Mouse (Mus musculus) hindbrain, postnatal 0 days (tissue): Measurements from ENCODE around the gene 1810049J17Rik. TPM values are rescaled to one million over a fixed set of nuclear protein-coding genes. Genes with fewer than 3 reads are reported as not detected.

Experiments used
- ATAC-seq: fragments of 200-750 bp; cut with Nextera tagmentation; 2 replicates; pipeline ENCODE4 v1.8.0; 2017; ENCODE audit warnings: mild to moderate bottlenecking, moderate TSS enrichment, moderate library complexity
- DNase-seq: peaks from one replicate; pipeline ENCODE4 v3.0.0-alpha.2; 2015; ENCODE audit warnings: low spot score
- H3K27ac ChIP-seq: fragments of 300-500 bp; sonication (generic); 2 replicates; pipeline ENCODE4 v1.5.1; 2014; ENCODE audit warnings: mild to moderate bottlenecking
- H3K27me3 ChIP-seq: fragments of 300-500 bp; sonication (generic); 2 replicates; pipeline ENCODE4 v1.6.1; 2014; ENCODE audit warnings: low read length, mixed read lengths; ENCODE audit not compliant: insufficient read depth
- H3K36me3 ChIP-seq: fragments of 300-500 bp; sonication (generic); 2 replicates; pipeline ENCODE4 v1.6.1; 2014; ENCODE audit warnings: low read length, mixed read lengths; ENCODE audit not compliant: insufficient read depth
- H3K4me1 ChIP-seq: fragments of 300-500 bp; sonication (generic); 2 replicates; pipeline ENCODE4 v1.6.1; 2014; ENCODE audit warnings: antibody characterized with exemption, low read length, mixed read lengths; ENCODE audit not compliant: insufficient read depth
- H3K4me2 ChIP-seq: fragments of 300-500 bp; sonication (generic); 2 replicates; pipeline ENCODE4 v1.6.1; 2014; ENCODE audit warnings: low read depth, mild to moderate bottlenecking, low read length, moderate library complexity, mixed read lengths
- H3K4me3 ChIP-seq: fragments of 300-500 bp; sonication (generic); 2 replicates; pipeline ENCODE4 v1.5.1; 2014; ENCODE audit warnings: low read length
- H3K9ac ChIP-seq: fragments of 300-500 bp; sonication (generic); replicated peaks from 2 replicates; pipeline ENCODE4 v1.6.1; 2014; ENCODE audit warnings: mild to moderate bottlenecking, low read length, moderate library complexity, mixed read lengths
- H3K9me3 ChIP-seq: fragments of 300-500 bp; sonication (generic); 2 replicates; pipeline ENCODE4 v1.6.1; 2016; ENCODE audit warnings: low read length, mixed read lengths
- CTCF ChIP-seq: IDR thresholded peaks from 2 replicates; pipeline ENCODE4 v1.5.1; 2016; ENCODE audit warnings: antibody characterized with exemption, control low read depth, low read depth
- WGBS: fragments of 180-500 bp; shearing (Covaris S2); extraction: QIAGEN DNeasy Blood & Tissue Kit; methylation state at CpG from one replicate; pipeline ENCODE4 v1.1.7; 2014; 5-methylcytosine and 5-hydroxymethylcytosine counted together
- polyA plus RNA-seq: library from polyadenylated mRNA; unstranded; fragments of >200 nt; fragmentation: Nextera tagmentation; extraction: Ambion mirVana; gene quantifications from 2 replicates; pipeline ENCODE4 v1.2.1, GENCODE M21; 2015
- total RNA-seq: library from RNA; depleted of rRNA; stranded (reverse); fragments of >200 nt; gene quantifications from 2 replicates; pipeline ENCODE4 v1.2.3, GENCODE M21; 2014

Gene 1810049J17Rik
- total and polyA plus RNA-seq, 2 experiments from 2014 or later, result 1.8 TPM; not detected in 1

DNA sequence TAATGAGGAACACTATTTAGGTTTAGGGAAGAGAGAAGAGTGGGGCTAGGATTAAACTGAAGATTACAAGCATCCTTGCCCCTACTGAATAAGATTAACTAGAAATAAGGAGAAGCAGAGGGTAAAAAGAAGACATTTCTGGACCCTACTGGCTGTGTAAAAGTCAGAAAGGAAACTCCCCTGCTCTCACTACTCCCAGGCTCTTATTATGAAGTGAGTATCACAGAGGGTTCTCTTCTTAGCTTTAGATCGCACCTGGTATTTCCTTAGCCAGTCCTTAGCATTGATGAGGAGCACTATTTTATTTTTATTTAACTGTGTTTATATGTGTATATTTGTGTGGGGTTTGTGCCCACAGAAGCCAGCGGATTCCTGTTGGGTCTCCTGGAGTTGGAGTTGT is 25.5 kb downstream of the 1810049J17Rik start:
- no peak for TF ChIP-seq CTCF
- WGBS, result 74% methylated on average over 2 of the region's 2 CpGs
- H3K9me3 ChIP-seq, result no peaks in the 10 kb centered on the region

DNA sequence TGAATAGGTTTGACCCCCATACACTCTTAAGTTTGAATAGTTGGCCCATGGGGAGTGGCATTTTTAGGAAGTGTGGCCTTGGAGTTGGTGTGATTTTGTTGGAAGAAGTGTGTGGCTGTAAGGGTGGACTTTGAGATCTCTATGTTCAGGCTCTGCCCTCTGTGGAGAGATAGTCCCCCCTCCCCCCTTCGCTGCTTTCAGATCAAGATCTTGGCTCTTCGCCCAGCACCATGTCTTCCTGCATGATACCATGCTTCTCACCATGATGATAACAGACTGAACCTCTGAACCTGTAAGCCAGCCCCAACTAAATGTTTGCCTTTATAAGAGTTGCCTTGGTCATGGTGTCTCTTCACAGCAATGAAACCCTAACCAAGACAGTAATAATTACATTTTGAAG is 29.9 kb downstream of the 1810049J17Rik start:
- TF ChIP-seq CTCF, result no peak
- 95% methylated on average over 2 of the region's 2 CpGs for WGBS

More for the DNA sequence above, 25.5 kb downstream of the 1810049J17Rik start:
- H3K9ac ChIP-seq, result no peak overlapping the region
- no peaks in the 10 kb centered on the region for H3K36me3 ChIP-seq
- no peak overlapping the region for H3K4me2 ChIP-seq
- no peaks in the 10 kb centered on the region for H3K4me1 ChIP-seq
- ATAC-seq, result no peak
- DNase-seq, result no peak
- no peak overlapping the region for H3K27ac ChIP-seq
- no peak overlapping the region for H3K4me3 ChIP-seq
- H3K27me3 ChIP-seq, result no peaks in the 10 kb centered on the region

DNA sequence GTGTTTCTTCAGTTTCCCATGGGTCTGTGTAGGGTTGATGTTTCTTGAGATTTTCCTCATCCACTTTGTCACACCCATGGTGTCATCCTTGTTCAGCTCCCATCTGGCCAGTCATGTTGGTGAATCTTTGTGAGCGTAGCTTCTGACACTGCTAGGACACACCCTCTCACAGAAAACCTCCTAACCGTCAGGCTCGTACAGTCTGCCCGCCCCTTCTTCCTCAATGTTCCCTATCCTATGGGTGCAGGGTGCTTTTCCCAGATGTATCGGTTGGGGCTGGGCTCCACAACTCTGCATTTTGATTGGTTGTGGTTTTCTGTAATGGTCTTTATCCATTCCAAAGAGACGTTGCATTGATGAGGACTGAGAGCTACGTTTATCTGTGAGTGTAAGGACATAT is 31.4 kb downstream of the 1810049J17Rik start:
- Histone ChIP-seq H3K27ac (no peak overlapping the region), H3K4me2 (no peak overlapping the region), H3K36me3 (no peaks in the 10 kb centered on the region), H3K4me3 (no peak overlapping the region), H3K9ac (no peak overlapping the region), H3K9me3 (no peaks in the 10 kb centered on the region), H3K4me1 (no peaks in the 10 kb centered on the region), H3K27me3 (no peaks in the 10 kb centered on the region)
- WGBS, result 89% methylated on average over 7 of the region's 7 CpGs
- TF ChIP-seq CTCF, result no peak
- no peak for DNase-seq
- no peak for ATAC-seq

More for the DNA sequence above, 29.9 kb downstream of the 1810049J17Rik start:
- no peak overlapping the region for H3K4me3 ChIP-seq
- no peak overlapping the region for H3K4me2 ChIP-seq
- H3K9me3 ChIP-seq, result no peaks in the 10 kb centered on the region
- no peak for ATAC-seq
- no peak overlapping the region for H3K9ac ChIP-seq
- H3K4me1 ChIP-seq, result no peaks in the 10 kb centered on the region
- no peaks in the 10 kb centered on the region for H3K27me3 ChIP-seq
- no peaks in the 10 kb centered on the region for H3K36me3 ChIP-seq
- H3K27ac ChIP-seq, result no peak overlapping the region
- DNase-seq, result no peak

DNA sequence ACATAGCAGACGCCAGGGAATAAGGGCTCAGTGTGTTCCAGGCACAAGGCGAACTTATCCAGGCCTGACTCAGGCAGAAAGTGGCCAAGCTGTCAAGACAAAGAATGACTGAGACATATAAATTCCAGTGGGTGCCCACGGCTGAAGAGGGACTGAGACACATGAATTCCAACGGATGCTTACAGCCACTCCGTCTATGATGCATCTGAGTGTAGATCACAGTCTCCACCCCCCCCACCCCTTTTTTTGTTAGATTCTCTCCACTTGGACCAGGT is 36.2 kb downstream of the 1810049J17Rik start:
- Histone ChIP-seq H3K27ac (peak overlapping the region; percentile 7; the same call in 1 of the 2 replicates), H3K27me3 (no peaks in the 10 kb centered on the region), H3K9me3 (no peaks in the 10 kb centered on the region), H3K36me3 (no peaks in the 10 kb centered on the region), H3K4me1 (no peaks in the 10 kb centered on the region), H3K9ac (no peak overlapping the region), H3K4me2 (no peak overlapping the region), H3K4me3 (no peak overlapping the region)
- TF ChIP-seq CTCF, result no peak
- 78% methylated on average over 5 of the region's 5 CpGs for WGBS
- ATAC-seq, result no peak
- no peak for DNase-seq

DNA sequence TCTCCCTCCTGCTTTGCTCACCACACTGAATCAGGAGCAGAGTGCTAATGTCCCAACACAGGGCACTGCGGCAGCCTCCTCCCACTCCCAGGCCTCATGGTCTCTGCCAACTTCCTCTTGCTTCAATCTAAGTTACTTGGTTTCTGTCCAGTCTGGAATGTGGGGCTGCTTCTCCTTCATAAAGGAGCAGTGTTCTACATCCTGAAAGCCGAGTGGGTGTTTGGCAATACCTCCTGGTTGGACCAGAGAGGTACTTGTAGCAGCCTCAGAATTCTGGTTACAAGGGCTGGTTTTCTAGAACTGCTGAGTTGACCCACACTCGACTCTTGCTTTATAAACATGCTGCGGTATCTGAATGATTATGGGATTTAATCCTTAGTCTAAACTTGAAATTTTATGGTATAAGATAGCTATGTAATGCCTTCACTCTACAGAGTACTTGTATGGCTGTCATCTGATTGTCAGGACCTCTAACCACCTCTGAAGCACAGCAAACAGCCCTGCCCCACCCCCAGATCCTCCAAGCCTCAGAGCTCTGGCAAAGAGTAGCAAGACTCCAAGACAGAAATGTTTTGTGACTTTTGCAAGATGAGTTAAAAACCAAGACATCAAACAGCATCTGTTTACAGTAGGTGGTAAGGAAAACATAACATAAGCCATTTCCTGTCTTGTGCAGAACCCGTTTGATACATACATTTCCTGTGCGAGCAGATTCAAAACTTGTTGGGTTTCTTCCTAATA is 36.7 kb downstream of the 1810049J17Rik start:
- H3K9ac ChIP-seq, result no peak overlapping the region
- H3K36me3 ChIP-seq, result no peaks in the 10 kb centered on the region
- no peak for TF ChIP-seq CTCF
- H3K4me1 ChIP-seq, result no peaks in the 10 kb centered on the region
- no peak overlapping the region for H3K4me2 ChIP-seq
- peak overlapping the region; percentile 7; the same call in 1 of the 2 replicates for H3K27ac ChIP-seq
- H3K27me3 ChIP-seq, result no peaks in the 10 kb centered on the region
- peak; percentile 84 for ATAC-seq
- H3K9me3 ChIP-seq, result no peaks in the 10 kb centered on the region
- 68% methylated on average over 6 of the region's 6 CpGs for WGBS
- H3K4me3 ChIP-seq, result no peak overlapping the region
- peak; percentile 47 for DNase-seq

DNA sequence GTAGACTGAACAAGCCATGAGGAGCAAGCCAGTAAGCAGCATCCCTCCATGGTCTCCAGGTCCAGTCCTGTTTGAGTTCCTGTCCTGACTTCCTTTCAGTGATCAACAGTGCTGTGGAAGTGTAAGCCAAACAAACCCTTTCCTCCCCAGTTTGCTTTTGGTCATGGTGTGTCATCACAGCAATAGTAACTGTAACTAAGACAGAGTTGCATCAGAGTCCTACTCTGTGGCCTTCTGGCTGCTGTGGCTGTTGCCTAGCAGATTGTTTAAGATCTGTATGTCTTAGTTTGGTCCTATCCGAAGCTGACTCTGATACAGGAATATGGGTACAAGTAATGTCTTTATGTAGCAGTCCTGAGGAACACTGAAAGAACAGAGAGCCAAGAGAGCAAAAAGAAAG is 41.9 kb downstream of the 1810049J17Rik start:
- H3K36me3 ChIP-seq, result no peaks in the 10 kb centered on the region
- ATAC-seq (no peak), DNase-seq (no peak)
- no peak overlapping the region for H3K4me2 ChIP-seq
- no peaks in the 10 kb centered on the region for H3K27me3 ChIP-seq
- H3K4me1 ChIP-seq, result no peaks in the 10 kb centered on the region
- no peak overlapping the region for H3K4me3 ChIP-seq
- no peak for TF ChIP-seq CTCF
- H3K9me3 ChIP-seq, result no peaks in the 10 kb centered on the region
- WGBS, result 97% methylated on average over 1 of the region's 1 CpGs
- H3K27ac ChIP-seq, result no peak overlapping the region
- no peak overlapping the region for H3K9ac ChIP-seq

DNA sequence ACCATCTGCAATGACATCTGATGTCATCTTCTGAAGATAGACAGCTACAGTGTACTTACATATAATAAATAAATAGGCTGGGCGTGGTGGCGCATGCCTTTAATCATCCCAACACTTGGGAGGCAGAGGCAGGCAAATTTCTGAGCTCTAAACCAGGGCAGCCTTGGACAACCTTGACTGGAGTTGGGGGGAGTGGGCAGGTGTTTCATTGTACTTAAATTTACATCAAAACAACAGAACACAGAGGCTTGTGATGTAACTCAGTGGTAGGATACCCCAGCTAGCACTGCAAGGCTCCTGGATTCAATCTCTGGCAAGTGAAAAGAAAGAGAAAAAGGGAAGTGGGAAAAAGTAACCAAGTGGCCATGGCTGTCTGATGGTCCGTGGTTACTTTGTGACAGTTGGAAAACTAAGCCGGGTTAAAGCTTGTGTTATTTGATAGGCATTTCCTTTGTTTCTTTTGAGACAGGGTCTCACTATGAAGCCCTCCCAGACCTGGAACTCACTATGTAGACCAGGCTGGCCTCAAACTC is 46.5 kb downstream of the 1810049J17Rik start:
- 81% methylated on average over 4 of the region's 4 CpGs for WGBS
- no peak for TF ChIP-seq CTCF
- Histone ChIP-seq H3K27me3 (no peaks in the 10 kb centered on the region), H3K4me3 (no peak overlapping the region), H3K9ac (no peak overlapping the region), H3K36me3 (peaks cover 11% of the 10 kb centered on the region), H3K9me3 (no peaks in the 10 kb centered on the region), H3K4me1 (no peaks in the 10 kb centered on the region), H3K4me2 (no peak overlapping the region), H3K27ac (no peak overlapping the region)
- DNase-seq, result no peak
- ATAC-seq, result no peak
